Mouse (Mus musculus) R1 (cell line): ENCODE measurements around the gene Gm14326.
"Not testable (repeated sequence)": the region's sequence is repeated elsewhere in the genome, so short reads cannot be mapped to it uniquely, and the experiment has no call there.

ENCODE experiments used
- DNase-seq: peaks from one replicate; pipeline ENCODE4 v3.0.0-alpha.2; 2018; ENCODE audit warnings: low read depth, low spot score

Gene Gm14326

GRCm38 (mm10) chr2:177957145-177957544 is at the start of gene Gm14326:
Gene Gm14326 (minus strand): TSS chr2:177957297.
- DNase-seq, result peak; percentile 66

GRCm38 (mm10) chr2:177974814-177975213 is 17.7 kb upstream of the Gm14326 start:
- not testable (repeated sequence) for DNase-seq

- DNase-seq, result not testable (repeated sequence)
Observed at GRCm38 (mm10) chr2:177956734-177957133, 363 bp downstream of the Gm14326 start.

- DNase-seq, result peak; percentile 83
Observed at GRCm38 (mm10) chr2:177925563-177926103, 31.5 kb downstream of the Gm14326 start, which contains the start of gene Zfp972. Gene Zfp972 (minus strand): TSS chr2:177925613.

GRCm38 (mm10) chr2:177903276-177903675 is 53.8 kb downstream of the Gm14326 start:
- DNase-seq, result not testable (repeated sequence)

GRCm38 (mm10) chr2:177898171-177898570 is 58.9 kb downstream of the Gm14326 start:
- not testable (repeated sequence) for DNase-seq

GRCm38 (mm10) chr2:177897046-177897578 is 60.0 kb downstream of the Gm14326 start, which contains the start of gene Gm14327:
Gene Gm14327 (plus strand): TSS chr2:177897096.
- DNase-seq, result not testable (repeated sequence)

GRCm38 (mm10) chr2:177887743-177888142 is 69.4 kb downstream of the Gm14326 start:
- not testable (repeated sequence) for DNase-seq
